Mouse (Mus musculus): ENCODE results near the gene Dkk2.
"Not testable (repeated sequence)": the region's sequence is repeated elsewhere in the genome, so short reads cannot be mapped to it uniquely, and the experiment has no call there.

Gene Dkk2

DNA sequence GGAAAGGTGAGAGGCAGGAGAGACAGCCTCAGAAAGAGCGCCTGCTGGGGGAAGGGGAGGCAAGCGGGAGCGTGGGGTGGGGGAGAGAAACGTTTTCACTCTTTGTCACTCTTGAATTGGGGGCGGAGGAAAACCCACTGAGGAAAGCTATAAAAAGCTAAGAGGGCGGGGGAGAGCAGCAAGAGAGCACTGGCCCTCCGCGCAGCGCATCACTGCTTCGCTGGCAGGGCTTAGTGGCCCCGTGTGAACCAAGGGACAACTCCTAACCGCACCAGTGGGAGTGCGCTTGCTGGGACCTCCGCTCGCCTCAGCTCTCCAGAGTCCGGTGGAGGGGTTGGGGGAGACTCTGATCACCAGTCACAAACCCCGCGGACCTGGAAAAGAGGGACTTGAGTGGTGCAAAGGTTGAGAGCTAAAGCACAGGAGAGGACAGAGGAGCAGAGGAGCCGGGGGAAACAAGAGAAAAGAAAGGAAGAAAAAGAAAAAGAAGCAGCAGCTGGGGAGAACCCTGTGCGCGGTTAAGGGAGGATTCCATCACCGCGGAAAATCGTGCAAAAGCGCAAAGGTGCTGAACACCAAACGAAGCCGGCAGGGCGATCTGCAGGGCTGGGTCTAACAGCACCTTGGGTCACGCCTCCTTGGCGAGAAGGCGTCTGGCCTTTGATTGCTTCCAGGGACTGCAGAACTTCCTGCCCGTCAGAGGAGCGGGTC, at the start of gene Dkk2:
Dkk2 (plus strand) TSS at position 181 of the 711 bp plus-strand sequence.
- no peak for DNase-seq (ENCODE audit: low read depth, low spot score)

- DNase-seq (ENCODE audit: low read depth, low spot score), result no peak
Measured at GRCm38 (mm10) chr3:132036704-132037103, 48.4 kb upstream of the Dkk2 start.

- no peak for DNase-seq (ENCODE audit: low read depth, low spot score)
Measured at GRCm38 (mm10) chr3:132037670-132038069, 47.4 kb upstream of the Dkk2 start.

GRCm38 (mm10) chr3:132040066-132040465, 45.0 kb upstream of the Dkk2 start:
- DNase-seq (ENCODE audit: low read depth, low spot score), result no peak

DNA sequence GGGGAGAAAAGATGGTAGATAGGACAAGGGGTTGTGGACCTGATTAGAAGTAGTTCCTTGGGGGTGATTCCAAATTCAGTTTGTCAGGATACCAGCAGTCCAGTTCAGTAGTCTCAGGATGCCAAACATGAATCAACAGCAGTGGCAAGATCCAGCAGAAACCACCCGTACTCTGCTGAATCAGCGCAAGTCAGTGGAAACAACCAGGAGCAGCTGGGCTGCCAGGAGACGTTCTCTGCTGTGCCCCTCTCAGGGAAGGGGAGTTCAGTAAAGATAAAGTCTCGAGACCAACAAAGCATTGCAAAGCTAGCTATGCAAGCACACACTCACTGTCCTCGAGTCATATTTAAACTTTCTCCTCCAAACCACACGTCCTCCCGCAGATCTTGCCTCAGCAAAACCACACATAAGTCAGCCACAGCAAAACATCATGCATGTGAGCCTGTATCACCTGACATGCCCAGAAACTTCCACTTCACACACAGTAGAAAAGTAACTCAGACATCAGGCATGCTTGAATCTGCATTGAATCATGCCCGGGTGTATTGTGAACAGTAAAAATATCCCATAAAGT, 34.1 kb upstream of the Dkk2 start:
- DNase-seq (ENCODE audit: low read depth, low spot score), result no peak

DNA sequence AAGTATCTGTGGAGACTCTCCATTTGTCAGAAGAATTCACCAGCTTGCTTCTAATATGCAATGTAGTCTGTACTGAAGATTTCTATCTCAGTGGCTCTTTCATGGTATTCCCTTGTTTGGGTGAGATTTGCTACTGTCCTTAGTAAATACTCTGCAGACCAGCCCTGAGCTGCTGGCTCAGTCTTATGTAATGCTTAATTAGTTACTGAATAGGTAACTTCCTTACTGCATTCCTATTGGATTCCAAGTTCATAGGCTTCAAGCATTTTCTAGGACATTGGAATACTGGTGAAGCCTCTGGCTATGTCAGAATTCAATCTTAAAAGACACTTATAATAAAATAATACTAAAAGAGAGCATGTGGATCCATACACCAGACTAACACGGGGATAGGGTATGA, 22.3 kb upstream of the Dkk2 start:
- DNase-seq (ENCODE audit: low read depth, low spot score), result not testable (repeated sequence)

DNA sequence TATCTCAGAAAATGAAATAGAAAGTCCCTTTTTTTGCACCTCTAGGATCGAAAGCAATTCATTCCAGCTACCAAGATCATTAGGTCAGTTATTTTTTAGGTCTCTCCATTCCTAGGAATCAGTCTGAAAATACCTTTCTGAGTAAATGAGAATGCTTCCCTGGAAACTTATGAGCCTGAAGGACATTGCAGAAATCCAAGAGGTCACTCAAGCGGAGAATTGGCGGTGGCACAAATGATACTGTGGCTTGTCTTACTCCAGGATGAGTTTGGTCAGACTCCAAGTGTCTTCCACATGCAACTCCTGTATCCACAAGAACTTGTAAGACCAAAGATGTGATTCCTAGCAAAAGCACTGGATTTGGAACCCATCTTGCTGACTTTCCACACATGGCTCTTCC, 21.7 kb upstream of the Dkk2 start:
- no peak for DNase-seq (ENCODE audit: low read depth, low spot score)

DNA sequence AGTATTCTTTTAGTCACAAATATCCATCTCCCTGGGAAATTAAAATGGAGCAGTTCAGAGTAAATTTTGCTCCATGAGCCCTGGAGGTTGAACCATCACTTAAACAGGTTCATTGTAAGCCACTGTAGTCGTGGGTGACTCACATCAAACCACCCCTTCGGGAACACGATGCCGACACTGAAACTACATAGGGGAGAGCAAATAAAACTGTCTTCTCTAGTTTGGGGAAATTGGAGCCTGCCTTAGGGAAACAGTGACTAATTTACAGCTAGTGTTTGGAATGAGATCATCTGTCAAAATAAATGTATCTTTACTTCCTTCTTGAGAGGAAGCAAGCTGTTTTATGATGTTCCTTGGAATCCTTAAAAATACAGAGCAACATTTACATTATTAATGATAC, 21.1 kb upstream of the Dkk2 start:
- no peak for DNase-seq (ENCODE audit: low read depth, low spot score)

DNA sequence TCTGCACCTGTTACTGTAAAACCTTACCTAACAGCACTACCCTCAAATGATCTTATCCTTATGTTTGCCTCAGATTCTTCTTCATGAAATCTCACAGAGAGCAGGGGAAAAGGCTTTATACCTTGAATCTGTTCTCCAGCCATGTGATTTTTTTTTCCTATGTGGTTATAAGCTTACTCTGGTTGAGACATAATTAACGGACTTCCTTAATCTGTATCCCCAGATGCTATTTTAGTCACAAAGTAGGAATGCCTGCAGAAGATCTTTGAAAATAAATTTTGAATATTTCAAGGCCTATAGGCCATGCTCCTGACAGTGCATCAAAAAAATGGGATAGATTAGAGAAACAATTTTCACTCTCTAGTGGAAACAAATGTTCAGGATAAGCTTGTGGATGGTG, 20.2 kb upstream of the Dkk2 start:
- DNase-seq (ENCODE audit: low read depth, low spot score), result no peak

GRCm38 (mm10) chr3:132070949-132071348, 14.1 kb upstream of the Dkk2 start:
- DNase-seq (ENCODE audit: low read depth, low spot score), result no peak

DNA sequence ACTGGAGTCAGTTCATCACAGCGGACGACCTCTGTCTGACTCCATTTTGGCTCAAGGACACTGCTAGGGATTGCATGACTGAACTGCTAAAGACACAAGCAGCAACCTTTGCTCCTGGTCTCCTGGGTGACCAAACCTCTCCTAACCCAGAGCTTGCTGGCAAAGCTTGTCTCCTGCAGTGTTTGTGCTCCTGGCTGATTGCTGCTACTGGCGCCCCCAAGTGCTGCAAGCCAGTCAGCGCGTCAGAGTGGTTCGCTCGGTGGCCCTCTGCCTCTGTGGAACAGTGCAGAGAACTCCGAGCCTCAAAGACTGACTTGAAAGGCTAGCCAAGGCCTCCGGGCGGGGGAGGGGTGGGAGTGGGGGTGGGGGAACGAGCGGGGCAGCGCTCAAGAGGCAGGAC, 1.1 kb upstream of the Dkk2 start:
- no peak for DNase-seq (ENCODE audit: low read depth, low spot score)

- DNase-seq (ENCODE audit: low read depth, low spot score), result no peak
Measured at GRCm38 (mm10) chr3:132084680-132085079, 412 bp upstream of the Dkk2 start.

DNA sequence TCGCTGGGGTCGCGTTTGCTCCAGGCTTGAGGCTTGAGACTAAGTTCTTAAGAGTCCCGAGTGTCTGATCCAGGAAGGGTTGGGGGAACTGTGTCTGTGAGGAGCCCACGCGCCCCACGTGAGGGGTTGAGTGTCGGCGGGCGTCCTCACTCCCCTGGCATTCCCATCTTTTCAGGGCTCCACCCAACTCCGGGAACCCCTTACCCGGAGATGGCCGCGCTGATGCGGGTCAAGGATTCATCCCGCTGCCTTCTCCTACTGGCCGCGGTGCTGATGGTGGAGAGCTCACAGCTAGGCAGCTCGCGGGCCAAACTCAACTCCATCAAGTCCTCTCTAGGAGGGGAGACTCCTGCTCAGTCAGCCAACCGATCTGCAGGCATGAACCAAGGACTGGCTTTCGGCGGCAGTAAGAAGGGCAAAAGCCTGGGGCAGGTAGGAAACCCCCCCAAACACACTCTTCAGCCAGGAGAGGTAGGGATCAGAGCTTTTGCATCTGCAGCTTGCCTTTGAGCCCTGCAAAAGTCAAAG, 795 bp downstream of the Dkk2 start:
- no peak for DNase-seq (ENCODE audit: low read depth, low spot score)

DNA sequence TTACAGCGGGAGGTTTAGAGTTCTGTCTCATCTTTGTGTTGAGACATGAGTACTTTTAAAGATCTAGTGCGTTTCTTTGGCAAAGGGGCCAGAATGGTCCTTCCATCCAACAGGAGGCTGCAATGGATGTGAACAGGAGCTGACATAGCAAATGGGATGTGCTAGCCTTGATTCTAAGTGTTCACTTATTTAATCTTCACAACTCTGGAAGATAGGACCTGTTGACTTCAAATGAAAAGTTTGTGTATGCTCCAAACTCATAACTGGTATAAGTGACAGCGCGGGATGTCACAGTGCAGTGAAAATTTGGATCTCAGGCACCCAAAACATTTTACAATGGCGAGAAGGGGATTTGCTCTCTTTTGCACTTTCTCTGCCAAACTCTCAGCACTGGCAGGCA, 1.4 kb downstream of the Dkk2 start:
- no peak for DNase-seq (ENCODE audit: low read depth, low spot score)

GRCm38 (mm10) chr3:132087011-132087486, 2.0 kb downstream of the Dkk2 start:
- DNase-seq (ENCODE audit: low read depth, low spot score), result no peak

DNA sequence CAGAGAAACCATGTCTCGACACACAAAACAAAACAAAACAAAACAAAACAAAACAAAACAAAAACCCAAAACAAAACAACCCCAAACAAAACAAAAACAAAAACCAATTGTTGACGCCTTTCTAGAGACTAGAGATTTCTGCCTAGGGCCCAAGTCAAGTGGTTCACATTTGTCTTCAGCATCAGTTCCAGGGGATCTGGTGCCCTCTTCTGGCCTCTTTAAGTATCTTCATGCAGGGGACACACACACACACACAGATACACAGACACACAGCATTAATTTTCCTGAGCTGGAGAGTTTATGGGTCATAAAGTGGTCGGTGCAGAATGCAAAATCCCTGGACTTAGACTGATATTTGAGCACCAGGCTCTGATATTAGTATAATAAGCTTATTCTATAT, 7.9 kb downstream of the Dkk2 start:
- no peak for DNase-seq (ENCODE audit: low read depth, low spot score)

- DNase-seq (ENCODE audit: low read depth, low spot score), result no peak
Measured at GRCm38 (mm10) chr3:132096296-132096695, 11.2 kb downstream of the Dkk2 start.

DNA sequence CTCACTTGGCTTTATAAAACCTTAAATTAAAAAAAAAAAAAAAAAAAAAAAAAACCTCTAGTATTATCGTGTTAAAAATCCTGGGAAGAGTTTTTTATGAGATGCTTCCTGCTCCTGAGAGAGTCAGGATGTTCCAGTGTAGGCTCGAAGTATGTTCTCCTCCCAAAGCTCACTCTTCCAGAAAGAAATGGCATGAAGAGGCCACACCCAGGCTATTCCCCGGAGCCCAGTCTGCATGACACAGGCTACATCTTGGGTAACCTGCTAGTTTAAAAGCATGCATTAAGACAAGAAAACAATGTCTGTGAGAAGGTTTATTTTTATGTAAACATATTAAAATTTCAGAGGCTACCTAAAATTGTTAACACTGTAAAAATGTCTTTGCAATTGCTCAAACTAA, 15.7 kb downstream of the Dkk2 start:
- DNase-seq (ENCODE audit: low read depth, low spot score), result no peak

DNA sequence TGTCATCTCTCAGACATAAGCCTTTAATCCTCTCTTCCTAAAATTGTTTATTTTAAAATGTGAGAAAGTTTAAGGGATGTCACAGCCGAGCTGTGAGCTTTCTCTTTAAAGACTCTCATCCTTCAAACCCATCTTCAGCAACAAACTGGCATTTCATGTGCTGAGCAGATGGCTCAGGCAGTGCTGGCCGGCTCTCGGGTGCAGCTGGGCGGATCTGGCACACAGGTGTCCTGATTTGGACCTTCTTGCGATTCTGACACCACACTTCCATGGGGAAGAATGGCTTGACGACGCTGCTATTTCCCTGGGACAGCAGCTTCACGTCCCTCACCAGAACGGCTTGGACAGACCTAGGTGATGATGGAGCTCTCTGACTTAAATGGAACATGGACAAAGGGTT, 17.9 kb downstream of the Dkk2 start:
- no peak for DNase-seq (ENCODE audit: low read depth, low spot score)

GRCm38 (mm10) chr3:132103454-132103853, 18.4 kb downstream of the Dkk2 start:
- DNase-seq (ENCODE audit: low read depth, low spot score), result no peak

GRCm38 (mm10) chr3:132115772-132116511, 30.9 kb downstream of the Dkk2 start:
- no peak for DNase-seq (ENCODE audit: low read depth, low spot score)

DNA sequence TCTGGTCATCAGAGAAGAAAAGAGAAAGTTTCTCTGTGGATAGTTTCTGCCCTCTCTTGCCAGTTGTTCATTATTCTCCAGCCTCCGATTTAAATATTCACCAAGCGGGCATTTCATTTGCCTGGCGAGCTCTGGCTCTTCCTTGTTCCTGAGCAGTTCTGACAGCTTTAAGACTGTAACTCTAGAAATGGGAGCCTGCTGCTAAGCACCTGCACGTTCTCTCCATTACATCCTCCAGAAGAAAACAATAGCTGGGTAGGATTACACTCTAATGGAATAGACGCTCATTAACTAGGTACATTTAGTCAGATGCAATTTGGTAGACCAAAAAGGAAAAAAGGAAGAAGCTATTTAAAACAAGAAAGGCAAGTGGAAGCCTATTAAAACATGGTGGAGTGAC, 36.3 kb downstream of the Dkk2 start:
- no peak for DNase-seq (ENCODE audit: low read depth, low spot score)

GRCm38 (mm10) chr3:132122581-132122980, 37.5 kb downstream of the Dkk2 start:
- no peak for DNase-seq (ENCODE audit: low read depth, low spot score)

Data from c-Kit-negative CD71-positive TER-119-positive erythroid progenitor cells, embryonic 14.5 days (primary cell).